Mouse (Mus musculus) kidney, embryonic 15.5 days (tissue): ENCODE data around the gene Ndufb10. TPM values are rescaled to one million over a fixed set of nuclear protein-coding genes. Genes with fewer than 3 reads are reported as not detected.
A peak's percentile ranks its signal among the peaks of the same experiment; 100 is the strongest.

ENCODE experiments used
- ATAC-seq: fragments of 200-750 bp; cut with Nextera tagmentation; replicated peaks from 2 replicates; pipeline ENCODE4 v1.8.0; 2017; ENCODE audit warnings: moderate TSS enrichment; ENCODE audit not compliant: low FRiP score
- H3K27ac ChIP-seq: fragments of 300-500 bp; sonication (generic); 2 replicates; pipeline ENCODE4 v1.5.1; 2015; ENCODE audit warnings: mild to moderate bottlenecking, inconsistent platforms
- H3K27me3 ChIP-seq: fragments of 300-500 bp; sonication (generic); 2 replicates; pipeline ENCODE4 v1.6.1; 2015; ENCODE audit warnings: inconsistent platforms
- H3K36me3 ChIP-seq: fragments of 300-500 bp; sonication (generic); 2 replicates; pipeline ENCODE4 v1.6.1; 2015; ENCODE audit warnings: inconsistent platforms
- H3K4me1 ChIP-seq: fragments of 300-500 bp; sonication (generic); 2 replicates; pipeline ENCODE4 v1.6.1; 2015; ENCODE audit warnings: inconsistent platforms
- H3K4me2 ChIP-seq: fragments of 300-500 bp; sonication (generic); 2 replicates; pipeline ENCODE4 v1.6.1; 2015; ENCODE audit warnings: moderate library complexity, mild to moderate bottlenecking, inconsistent platforms
- H3K4me3 ChIP-seq: fragments of 300-500 bp; sonication (generic); replicated peaks from 2 replicates; pipeline ENCODE4 v1.5.1; 2015; ENCODE audit warnings: mild to moderate bottlenecking, inconsistent platforms
- H3K9ac ChIP-seq: fragments of 300-500 bp; sonication (generic); 2 replicates; pipeline ENCODE4 v1.6.1; 2015; ENCODE audit warnings: mild to moderate bottlenecking, inconsistent platforms
- H3K9me3 ChIP-seq: fragments of 300-500 bp; sonication (generic); replicated peaks from 2 replicates; pipeline ENCODE4 v1.6.1; 2016; ENCODE audit warnings: inconsistent platforms
- WGBS: fragments of 180-500 bp; shearing (Covaris S2); methylation state at CpG from one replicate; pipeline ENCODE4 v1.1.7; 2015; ENCODE audit warnings: mixed read lengths; 5-methylcytosine and 5-hydroxymethylcytosine counted together
- polyA plus RNA-seq: library from polyadenylated mRNA; unstranded; fragments of >200 nt; fragmentation: Nextera tagmentation; extraction: Ambion mirVana; gene quantifications from 2 replicates; pipeline ENCODE4 v1.2.1, GENCODE M21; 2015

The Ndufb10 gene
- polyA plus RNA-seq, 1 experiment from 2014 or later = 238 TPM

DNA sequence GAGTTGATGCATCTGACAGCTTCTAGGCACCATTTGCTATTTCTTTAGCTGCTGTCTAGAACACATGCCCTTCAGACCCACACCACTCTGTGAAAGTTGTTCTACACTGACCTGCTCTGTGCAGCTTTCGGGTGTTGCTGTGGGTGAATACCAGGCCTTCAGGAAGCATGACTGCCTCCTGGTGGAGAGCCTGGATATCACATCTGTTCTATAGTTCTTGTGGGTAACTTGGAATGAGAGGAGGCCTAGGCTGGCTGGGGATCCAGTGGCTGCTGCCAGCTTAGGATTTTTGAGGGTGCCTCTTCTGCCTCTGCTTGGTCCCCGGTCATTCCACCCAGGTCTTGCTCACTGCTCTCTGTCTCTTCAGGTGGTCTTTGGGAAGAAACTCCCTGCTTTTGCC is 48.1 kb downstream of the Ndufb10 start:
- Histone ChIP-seq H3K9me3 (no peaks in the 10 kb centered on the region), H3K4me1 (peaks cover 24% of the 10 kb centered on the region), H3K4me3 (no peak overlapping the region), H3K27ac (no peak overlapping the region), H3K4me2 (no peak overlapping the region), H3K9ac (no peak overlapping the region), H3K36me3 (peaks cover 53% of the 10 kb centered on the region), H3K27me3 (no peaks in the 10 kb centered on the region)
- no peak for ATAC-seq
- 68% methylated on average over 2 of the region's 2 CpGs for WGBS

DNA sequence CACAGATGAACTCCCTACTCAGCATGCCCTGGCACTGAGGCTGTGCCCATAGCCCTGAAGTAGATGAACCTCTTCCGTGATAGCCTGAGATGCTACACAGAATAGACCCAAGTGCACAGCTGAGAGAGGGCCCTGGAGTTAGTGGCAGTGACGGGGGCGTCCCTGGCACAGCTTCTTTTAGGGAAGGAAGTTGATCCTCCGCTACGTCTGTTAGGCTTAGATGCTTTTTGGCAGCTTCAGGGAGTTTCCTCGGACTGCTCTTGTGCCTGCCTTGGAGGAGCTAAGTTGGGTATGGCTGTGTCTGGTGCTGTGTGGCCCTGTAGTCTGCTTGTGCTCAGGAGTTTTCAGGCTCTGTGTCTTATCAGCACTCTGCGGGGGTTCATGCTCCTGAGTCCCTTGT is 50.0 kb downstream of the Ndufb10 start:
- Histone ChIP-seq H3K9me3 (no peaks in the 10 kb centered on the region), H3K27ac (no peak overlapping the region), H3K4me1 (peaks cover 35% of the 10 kb centered on the region), H3K4me3 (no peak overlapping the region), H3K36me3 (peaks cover 34% of the 10 kb centered on the region), H3K9ac (no peak overlapping the region), H3K4me2 (no peak overlapping the region), H3K27me3 (no peaks in the 10 kb centered on the region)
- 83% methylated on average over 7 of the region's 7 CpGs for WGBS
- ATAC-seq = no peak

DNA sequence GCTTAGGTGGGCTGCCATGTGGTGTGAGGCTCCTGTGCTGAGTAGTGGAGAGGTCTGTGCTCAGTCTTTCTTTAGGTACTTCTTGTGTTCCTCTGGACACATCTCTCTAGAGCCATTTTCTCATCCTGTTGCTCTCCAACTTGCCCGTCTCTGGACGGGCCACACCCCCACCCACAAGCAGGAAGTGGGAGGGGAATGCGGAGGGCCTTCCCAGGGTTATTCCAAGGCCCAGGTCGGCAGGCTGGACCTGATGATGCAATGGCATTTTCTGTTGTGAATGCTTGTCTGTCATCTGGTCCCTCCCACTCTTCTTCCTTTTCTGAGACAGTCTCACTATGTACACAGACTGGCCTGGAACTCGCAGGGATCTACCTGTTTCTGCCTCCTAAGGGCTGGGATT is 52.1 kb downstream of the Ndufb10 start:
- Histone ChIP-seq H3K4me2 (peak overlapping the region; percentile 81), H3K9ac (0 out of 2 replicates have a peak overlapping the region, but pooled peaks have one; percentile 23), H3K4me3 (peak overlapping the region; percentile 1; the same call in 1 of the 2 replicates), H3K4me1 (peaks cover 43% of the 10 kb centered on the region), H3K9me3 (no peaks in the 10 kb centered on the region), H3K27me3 (no peaks in the 10 kb centered on the region), H3K27ac (peak overlapping the region; percentile 22; the same call in 1 of the 2 replicates), H3K36me3 (peaks cover 13% of the 10 kb centered on the region)
- ATAC-seq = no peak
- WGBS = 20% methylated on average over 5 of the region's 5 CpGs

Other genes with a start within 250 kb of the Ndufb10 start
- gene Mlst8, start 245.4 kb downstream of the Ndufb10 start, polyA plus RNA-seq = 29.0 and 36.1 TPM in 2 replicates
- 1.8 and 2.3 TPM in 2 replicates for gene Caskin1, start 235.9 kb downstream of the Ndufb10 start, polyA plus RNA-seq
- gene Traf7, start 196.5 kb downstream of the Ndufb10 start, polyA plus RNA-seq = 85.8 and 96.1 TPM in 2 replicates
- gene Rab26, start 190.3 kb downstream of the Ndufb10 start, polyA plus RNA-seq = 2.8 TPM in 2 replicates
- gene Pkd1, start 174.6 kb downstream of the Ndufb10 start, polyA plus RNA-seq = 21.3 and 21.9 TPM in 2 replicates
- 60.8 and 71.0 TPM in 2 replicates for gene Tsc2, start 91.8 kb downstream of the Ndufb10 start, polyA plus RNA-seq
- gene Nthl1, start 91.8 kb downstream of the Ndufb10 start, polyA plus RNA-seq = 20.0 and 20.6 TPM in 2 replicates
- gene Slc9a3r2, start 74.2 kb downstream of the Ndufb10 start, polyA plus RNA-seq = 101 and 106 TPM in 2 replicates
- 0.35 and 0.43 TPM in 2 replicates for gene Npw, start 66.0 kb downstream of the Ndufb10 start, polyA plus RNA-seq
- gene Zfp598, start 54.8 kb downstream of the Ndufb10 start, polyA plus RNA-seq = 23.9 and 27.6 TPM in 2 replicates
- gene Syngr3, start 34.5 kb downstream of the Ndufb10 start, polyA plus RNA-seq = 2.4 and 4.6 TPM in 2 replicates
- 45.6 and 49.5 TPM in 2 replicates for gene Gfer, start 28.3 kb downstream of the Ndufb10 start, polyA plus RNA-seq
- 1.5 and 3.4 TPM in 2 replicates for gene Noxo1, start 28.2 kb downstream of the Ndufb10 start, polyA plus RNA-seq
- 85.0 and 94.5 TPM in 2 replicates for gene Tbl3, start 16.8 kb downstream of the Ndufb10 start, polyA plus RNA-seq
- gene Rnf151, start 6.4 kb downstream of the Ndufb10 start, polyA plus RNA-seq = 0.18 TPM in 1 of 2 replicates, not detected in the other
- 1,520 and 1,607 TPM in 2 replicates for gene Rps2, start 6.4 kb downstream of the Ndufb10 start, polyA plus RNA-seq
- gene Rpl3l, start 3.3 kb upstream of the Ndufb10 start, polyA plus RNA-seq = not detected in 2 replicates
- gene Msrb1, start 12.2 kb upstream of the Ndufb10 start, polyA plus RNA-seq = 29.9 and 31.8 TPM in 2 replicates
- gene Hs3st6, start 28.5 kb upstream of the Ndufb10 start, polyA plus RNA-seq = 26.0 and 28.4 TPM in 2 replicates
- 0.13 TPM in 1 of 2 replicates, not detected in the other for gene Meiob, start 79.8 kb upstream of the Ndufb10 start, polyA plus RNA-seq
- 52.3 and 53.4 TPM in 2 replicates for gene Hagh, start 115.7 kb upstream of the Ndufb10 start, polyA plus RNA-seq
- gene Fahd1, start 125.9 kb upstream of the Ndufb10 start, polyA plus RNA-seq = 39.3 and 40.8 TPM in 2 replicates
- 1.7 and 2.1 TPM in 2 replicates for gene Igfals, start 141.5 kb upstream of the Ndufb10 start, polyA plus RNA-seq
- 54.2 and 57.8 TPM in 2 replicates for gene Nubp2, start 161.9 kb upstream of the Ndufb10 start, polyA plus RNA-seq
- gene Spsb3, start 162.2 kb upstream of the Ndufb10 start, polyA plus RNA-seq = 40.6 and 43.7 TPM in 2 replicates
- 31.5 and 33.1 TPM in 2 replicates for gene Eme2, start 170.6 kb upstream of the Ndufb10 start, polyA plus RNA-seq
- 94.0 and 105 TPM in 2 replicates for gene Mrps34, start 170.6 kb upstream of the Ndufb10 start, polyA plus RNA-seq
- 77.2 and 80.0 TPM in 2 replicates for gene Nme3, start 172.0 kb upstream of the Ndufb10 start, polyA plus RNA-seq
- gene Mapk8ip3, start 212.5 kb upstream of the Ndufb10 start, polyA plus RNA-seq = 24.3 and 31.1 TPM in 2 replicates
- 219 and 228 TPM in 2 replicates for gene Jpt2, start 236.2 kb upstream of the Ndufb10 start, polyA plus RNA-seq